Mouse (Mus musculus) gastrocnemius, adult 8-10 months (tissue): ENCODE results near the gene Sfxn4. TPM values are rescaled to one million over a fixed set of nuclear protein-coding genes. Genes with fewer than 3 reads are reported as not detected.
A peak's percentile ranks its signal among the peaks of the same experiment; 100 is the strongest.
"Not testable (repeated sequence)": the region's sequence is repeated elsewhere in the genome, so short reads cannot be mapped to it uniquely, and the experiment has no call there.

Experiments used
- DNase-seq, 2 experiments: peaks; one replicate each; pipeline ENCODE4 v3.0.0; 2022; ENCODE audit warnings: low spot score in 2 of 2
- total RNA-seq, 4 experiments: library from RNA; stranded (reverse); gene quantifications; 2 replicates each; pipeline ENCODE4 v1.2.4; 2022

The Sfxn4 gene
- 1 to 10 TPM; 1.9 to 3.1 (median 2.2) TPM for total RNA-seq

- peak; percentile 88 to 92 for DNase-seq
These were observed at the start of gene Sfxn4 for GRCm38 (mm10) chr19:60860868-60861700. Gene Sfxn4 (minus strand): TSS chr19:60861479.

- DNase-seq = no peak
These were observed 49.0 kb upstream of the Sfxn4 start for GRCm38 (mm10) chr19:60910304-60910703.

GRCm38 (mm10) chr19:60905477-60905876 is 44.2 kb upstream of the Sfxn4 start:
- DNase-seq = no peak

GRCm38 (mm10) chr19:60903971-60904370 is 42.7 kb upstream of the Sfxn4 start:
- no peak for DNase-seq

- DNase-seq = no peak
These were observed 41.9 kb upstream of the Sfxn4 start for GRCm38 (mm10) chr19:60903139-60903538.

- DNase-seq = no peak
These were observed 34.1 kb upstream of the Sfxn4 start for GRCm38 (mm10) chr19:60895251-60895880.

GRCm38 (mm10) chr19:60891934-60892547 is 30.8 kb upstream of the Sfxn4 start:
- DNase-seq = peak; percentile 26 to 36

GRCm38 (mm10) chr19:60891123-60891470 is 29.8 kb upstream of the Sfxn4 start:
- DNase-seq = no peak

GRCm38 (mm10) chr19:60890391-60891122 is 29.3 kb upstream of the Sfxn4 start:
- peak in 1 of 2 experiments; percentile 39 for DNase-seq

GRCm38 (mm10) chr19:60889714-60890315 is 28.5 kb upstream of the Sfxn4 start, which contains the start of gene Grk5:
Gene Grk5 (plus strand): TSS chr19:60889749.
- DNase-seq = peak; percentile 91

- DNase-seq = peak; percentile 46 to 58
These were observed 27.9 kb upstream of the Sfxn4 start for GRCm38 (mm10) chr19:60889101-60889713.

GRCm38 (mm10) chr19:60887637-60888036 is 26.4 kb upstream of the Sfxn4 start:
- DNase-seq = no peak

GRCm38 (mm10) chr19:60883129-60883528 is 21.9 kb upstream of the Sfxn4 start:
- DNase-seq = no peak

GRCm38 (mm10) chr19:60874064-60874694 is 12.9 kb upstream of the Sfxn4 start, which contains the start of gene Prdx3:
Gene Prdx3 (minus strand): TSS chr19:60874556.
- peak; percentile 96 to 97 for DNase-seq

GRCm38 (mm10) chr19:60873501-60873900 is 12.2 kb upstream of the Sfxn4 start:
- DNase-seq = no peak

- DNase-seq = no peak
These were observed 11.0 kb upstream of the Sfxn4 start for GRCm38 (mm10) chr19:60872272-60872671.

- no peak for DNase-seq
These were observed 10.1 kb upstream of the Sfxn4 start for GRCm38 (mm10) chr19:60871366-60871765.

- no peak for DNase-seq
These were observed 9.2 kb upstream of the Sfxn4 start for GRCm38 (mm10) chr19:60870489-60870888.

GRCm38 (mm10) chr19:60866169-60866568 is 4.9 kb upstream of the Sfxn4 start:
- DNase-seq = not testable (repeated sequence)

GRCm38 (mm10) chr19:60845731-60846130 is 15.5 kb downstream of the Sfxn4 start:
- no peak for DNase-seq
